In the genomic region with DNA sequence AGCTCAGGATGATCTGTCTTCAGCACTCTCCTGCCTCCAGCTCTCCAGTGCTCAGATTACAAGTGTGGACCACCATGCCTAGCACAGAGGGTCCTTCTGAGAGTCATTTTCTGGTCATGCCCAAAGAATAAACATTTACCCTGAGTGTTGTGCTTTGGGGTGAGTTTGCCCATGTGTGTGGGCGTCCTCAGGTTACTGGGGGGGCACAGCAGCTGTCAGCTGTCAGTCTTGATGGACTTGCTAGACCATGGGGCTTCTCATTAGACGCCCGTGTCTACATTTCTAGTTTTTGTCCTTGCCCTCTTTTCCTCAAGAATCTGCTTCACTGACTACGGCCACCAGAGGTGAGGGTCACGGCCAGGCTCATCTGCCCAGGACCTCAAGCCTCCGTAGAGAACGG, we compare ENCODE assay signal across 19 mouse cellular contexts. TPM values are rescaled to one million over a fixed set of nuclear protein-coding genes. Genes with fewer than 3 reads are reported as not detected.
DNase-seq lines count a peak whose midpoint lies in the region; ATAC-seq and TF ChIP-seq lines count a peak whose summit lies in the region.
"Had no signal": no experiment of that assay in that cellular context is flagged by ENCODE, and none has a peak within 500 bp of the region (broad histone marks: within the 10 kb centered on the region; RNA-seq: fewer than 3 reads in every experiment).

No protein-coding gene starts in this region.

- H3K9me3 ChIP-seq in embryonic facial prominence, embryonic 12.5 days, result no peaks in the 10 kb centered on the region
- no peaks in the 10 kb centered on the region for H3K9me3 ChIP-seq in embryonic facial prominence, embryonic 10.5 days
- H3K9me3 ChIP-seq in kidney, embryonic 14.5 days (ENCODE audit: control insufficient read depth, low read length), result no peaks in the 10 kb centered on the region
- H3K9me3 ChIP-seq: G1E had no signal

- H3K4me2 ChIP-seq in embryonic facial prominence, embryonic 12.5 days (replicated peaks), result no peak overlapping the region
- no peak overlapping the region for H3K4me2 ChIP-seq in myocyte (ENCODE audit: low read depth)
- H3K4me2 ChIP-seq in kidney, embryonic 14.5 days (replicated peaks; ENCODE audit: low read depth, low read length), result no peak overlapping the region

- no peaks in the 10 kb centered on the region for H3K36me3 ChIP-seq in embryonic facial prominence, embryonic 12.5 days
- H3K36me3 ChIP-seq in embryonic facial prominence, embryonic 10.5 days (replicated peaks), result no peaks in the 10 kb centered on the region
- H3K36me3 ChIP-seq in myocyte (ENCODE audit: control insufficient read depth, insufficient read depth), result no peaks in the 10 kb centered on the region
- no peaks in the 10 kb centered on the region for H3K36me3 ChIP-seq in kidney, embryonic 14.5 days (ENCODE audit: control insufficient read depth, insufficient read depth, low read length)

- no peaks in the 10 kb centered on the region for H3K27me3 ChIP-seq in embryonic facial prominence, embryonic 12.5 days
- H3K27me3 ChIP-seq in embryonic facial prominence, embryonic 10.5 days (replicated peaks; ENCODE audit: low read depth, poor library complexity, severe bottlenecking), result no peaks in the 10 kb centered on the region; the same call in 1 of the 2 replicates
- H3K27me3 ChIP-seq in myocyte (ENCODE audit: control insufficient read depth, insufficient read depth, insufficient read length), result peaks cover 10% of the 10 kb centered on the region
- no peaks in the 10 kb centered on the region for H3K27me3 ChIP-seq in kidney, embryonic 14.5 days (ENCODE audit: control insufficient read depth, insufficient read depth, low read length)
- H3K27me3 ChIP-seq: CH12.LX, Patski had no signal

- no peak overlapping the region for H3K27ac ChIP-seq in embryonic facial prominence, embryonic 12.5 days
- H3K27ac ChIP-seq in embryonic facial prominence, embryonic 10.5 days (replicated peaks), result no peak overlapping the region
- no peak overlapping the region for H3K27ac ChIP-seq in kidney, embryonic 14.5 days (ENCODE audit: low read depth, low read length)

- no peak overlapping the region for H3K4me3 ChIP-seq in embryonic facial prominence, embryonic 12.5 days
- no peak overlapping the region for H3K4me3 ChIP-seq in embryonic facial prominence, embryonic 10.5 days
- no peak overlapping the region for H3K4me3 ChIP-seq in myocyte
- no peak overlapping the region for H3K4me3 ChIP-seq in kidney, embryonic 14.5 days (ENCODE audit: low read length)

- ATAC-seq in embryonic facial prominence, embryonic 12.5 days (ENCODE audit: insufficient number of reproducible peaks, insufficient read depth, low FRiP score, low TSS enrichment), result peak; percentile 28; the same call in 1 of the 2 replicates
- ATAC-seq in kidney, embryonic 14.5 days (ENCODE audit: low FRiP score, low TSS enrichment), result no peak
- ATAC-seq: activated CD4-positive, CD25-positive, alpha-beta regulatory T cell, adult 4 months; CD4-positive, CD25-positive, alpha-beta regulatory T cell, adult 4 months; Patski had no signal

- no peak overlapping the region for H3ac ChIP-seq in myocyte (ENCODE audit: control insufficient read depth, insufficient read length)

- DNase-seq in embryonic facial prominence, embryonic 10.5 days (ENCODE audit: low spot score), result no peak
- DNase-seq: adrenal gland, adult 2 months; adrenal gland, adult 8-10 months; adrenal gland, postnatal 10 days; adrenal gland, postnatal 14 days; adrenal gland, postnatal 25 days; adrenal gland, postnatal 36 days; B cell, adult 2 months; cerebellum, adult 11 months; cerebellum, adult 11-12 months; cerebellum, adult 18-20 months had no signal

- no peak for TF ChIP-seq POLR2A in myocyte (IDR thresholded peaks at IDR 0.05; ENCODE audit: insufficient read length, low read depth)

- H3K79me2 ChIP-seq in myocyte (ENCODE audit: control insufficient read depth, insufficient read depth), result no peaks in the 10 kb centered on the region

- no peak overlapping the region for H3K9ac ChIP-seq in embryonic facial prominence, embryonic 12.5 days
- H3K9ac ChIP-seq in kidney, embryonic 14.5 days (ENCODE audit: low read depth, low read length), result no peak overlapping the region

- no peaks in the 10 kb centered on the region for H3K4me1 ChIP-seq in embryonic facial prominence, embryonic 12.5 days
- peaks cover 17% of the 10 kb centered on the region for H3K4me1 ChIP-seq in embryonic facial prominence, embryonic 10.5 days
- H3K4me1 ChIP-seq in kidney, embryonic 14.5 days (ENCODE audit: control insufficient read depth, insufficient read depth, low read length), result no peaks in the 10 kb centered on the region

- WGBS in embryonic facial prominence, embryonic 12.5 days, result 67% methylated on average over 7 of the region's 7 CpGs
- 78% methylated on average over 7 of the region's 7 CpGs for WGBS in embryonic facial prominence, embryonic 10.5 days
- WGBS in kidney, embryonic 14.5 days, result 60% methylated on average over 7 of the region's 7 CpGs

TF ChIP-seq in myocyte, 11 proteins besides CTCF, POLR2A, EP300 and RAD21:
- no peak for TF ChIP-seq MAX (IDR thresholded peaks at IDR 0.05; ENCODE audit: low read depth)
- no peak for TF ChIP-seq E2F4 (IDR thresholded peaks at IDR 0.05; ENCODE audit: insufficient read depth)
- TF ChIP-seq MYOG (IDR thresholded peaks at IDR 0.05; ENCODE audit: control insufficient read depth in 1 of 3, insufficient read depth in 1 of 3, insufficient read length in 2 of 3, low read depth in 2 of 3), result no peak
- TF ChIP-seq SRF (IDR thresholded peaks at IDR 0.05; ENCODE audit: control insufficient read depth, insufficient read length, low read depth), result no peak
- TF ChIP-seq TCF12 (IDR thresholded peaks at IDR 0.05; ENCODE audit: insufficient read depth, poor library complexity, severe bottlenecking), result no peak
- peak in 2 of 3 experiments; percentile 66 to 79 for TF ChIP-seq MYOD1 (IDR thresholded peaks at IDR 0.05; ENCODE audit: control insufficient read depth in 1 of 3, insufficient read length in 2 of 3, low read depth in 2 of 3)
- TF ChIP-seq REST (IDR thresholded peaks at IDR 0.05; ENCODE audit: insufficient read depth, insufficient read length), result no peak
- TF ChIP-seq USF1 (IDR thresholded peaks at IDR 0.05; ENCODE audit: low read depth), result no peak
- TF ChIP-seq CEBPB (IDR thresholded peaks at IDR 0.05; ENCODE audit: insufficient read depth, poor library complexity, severe bottlenecking), result no peak

RNA-seq across cellular contexts. Expression of gene Tspan10, which starts 4.7 kb away (rescaled TPM):
- polyA plus RNA-seq in embryonic facial prominence, embryonic 12.5 days (2016; fragmentation: Nextera tagmentation; extraction: Ambion mirVana), result 2.1 and 3.6 TPM in 2 replicates
- 0.69 and 1.5 TPM in 2 replicates for polyA plus RNA-seq in embryonic facial prominence, embryonic 10.5 days (2016; fragmentation: Nextera tagmentation; extraction: Ambion mirVana)
- polyA plus RNA-seq in myocyte (2012; fragmentation: generic; extraction: Trizol), result not detected
- not detected in 2 replicates for polyA plus RNA-seq in kidney, embryonic 14.5 days (2014; fragmentation: Nextera tagmentation; extraction: Ambion mirVana)
- polyA plus RNA-seq: activated CD4-positive, CD25-positive, alpha-beta regulatory T cell, adult 4 months; adrenal gland, adult 2 months; CD4-positive, CD25-positive, alpha-beta regulatory T cell, adult 4 months; G1E; Patski had no signal

RNA-seq across cellular contexts. Expression of gene Pde6g, which starts 6.1 kb away (rescaled TPM):
- 0.28 TPM in 1 of 2 replicates, not detected in the other for polyA plus RNA-seq in embryonic facial prominence, embryonic 12.5 days (2016; fragmentation: Nextera tagmentation; extraction: Ambion mirVana)
- polyA plus RNA-seq in embryonic facial prominence, embryonic 10.5 days (2016; fragmentation: Nextera tagmentation; extraction: Ambion mirVana), result 0.44 and 0.67 TPM in 2 replicates
- polyA plus RNA-seq in myocyte (2012; fragmentation: generic; extraction: Trizol), result 0.18 TPM
- polyA plus RNA-seq in kidney, embryonic 14.5 days (2014; fragmentation: Nextera tagmentation; extraction: Ambion mirVana), result 0.17 and 0.20 TPM in 2 replicates

RNA-seq across cellular contexts. Expression of gene Nploc4, which starts 9.7 kb away (rescaled TPM):
- polyA plus RNA-seq in embryonic facial prominence, embryonic 12.5 days (2016; fragmentation: Nextera tagmentation; extraction: Ambion mirVana), result 48.8 and 52.9 TPM in 2 replicates
- 45.3 and 51.9 TPM in 2 replicates for polyA plus RNA-seq in embryonic facial prominence, embryonic 10.5 days (2016; fragmentation: Nextera tagmentation; extraction: Ambion mirVana)
- polyA plus RNA-seq in myocyte (2012; fragmentation: generic; extraction: Trizol), result 61.8 TPM
- 25.0 and 45.4 TPM in 2 replicates for polyA plus RNA-seq in kidney, embryonic 14.5 days (2014; fragmentation: Nextera tagmentation; extraction: Ambion mirVana)

RNA-seq across cellular contexts. Expression of gene Oxld1, which starts 10.7 kb away (rescaled TPM):
- polyA plus RNA-seq in embryonic facial prominence, embryonic 12.5 days (2016; fragmentation: Nextera tagmentation; extraction: Ambion mirVana), result 11.2 and 12.0 TPM in 2 replicates
- polyA plus RNA-seq in embryonic facial prominence, embryonic 10.5 days (2016; fragmentation: Nextera tagmentation; extraction: Ambion mirVana), result 8.5 and 12.8 TPM in 2 replicates
- polyA plus RNA-seq in myocyte (2012; fragmentation: generic; extraction: Trizol), result 17.4 TPM
- polyA plus RNA-seq in kidney, embryonic 14.5 days (2014; fragmentation: Nextera tagmentation; extraction: Ambion mirVana), result 14.8 and 18.2 TPM in 2 replicates

RNA-seq across cellular contexts. Expression of gene Ccdc137, which starts 10.7 kb away (rescaled TPM):
- 41.8 and 42.2 TPM in 2 replicates for polyA plus RNA-seq in embryonic facial prominence, embryonic 12.5 days (2016; fragmentation: Nextera tagmentation; extraction: Ambion mirVana)
- 49.6 and 50.7 TPM in 2 replicates for polyA plus RNA-seq in embryonic facial prominence, embryonic 10.5 days (2016; fragmentation: Nextera tagmentation; extraction: Ambion mirVana)
- 11.4 TPM for polyA plus RNA-seq in myocyte (2012; fragmentation: generic; extraction: Trizol)
- polyA plus RNA-seq in kidney, embryonic 14.5 days (2014; fragmentation: Nextera tagmentation; extraction: Ambion mirVana), result 27.4 and 32.8 TPM in 2 replicates
